Mouse (Mus musculus): ENCODE data around the gene Sik3. TPM values are rescaled to one million over a fixed set of nuclear protein-coding genes. Genes with fewer than 3 reads are reported as not detected.

The Sik3 gene
- polyA plus RNA-seq, 2 experiments, result 13.7 to 23.9 TPM

- WGBS, result 90% methylated on average over 6 of the region's 6 CpGs
- no peak for DNase-seq (ENCODE audit: low spot score)
Observed at GRCm38 (mm10) chr9:46192642-46193041, 180.0 kb downstream of the Sik3 start.

GRCm38 (mm10) chr9:46194809-46195208 lies 182.2 kb downstream of the Sik3 start:
- Histone ChIP-seq H3K27me3 (ENCODE audit: control insufficient read depth, insufficient read depth, low read length) (no peaks in the 10 kb centered on the region), H3K9me3 (ENCODE audit: control insufficient read depth, low read length) (no peaks in the 10 kb centered on the region), H3K27ac (replicated peaks; ENCODE audit: low read depth, low read length) (no peak overlapping the region), H3K9ac (ENCODE audit: low read depth, low read length, severe bottlenecking) (no peak overlapping the region), H3K4me3 (replicated peaks; ENCODE audit: low read length) (no peak overlapping the region), H3K36me3 (ENCODE audit: control insufficient read depth, insufficient read depth, low read length) (peaks cover 51% of the 10 kb centered on the region), H3K4me2 (replicated peaks; ENCODE audit: low read depth, low read length, severe bottlenecking) (no peak overlapping the region), H3K4me1 (ENCODE audit: control insufficient read depth, insufficient read depth, low read length) (no peaks in the 10 kb centered on the region)
- DNase-seq (ENCODE audit: low spot score), result no peak
- ATAC-seq (ENCODE audit: low FRiP score, low read depth), result no peak
- 81% methylated on average over 9 of the region's 9 CpGs for whole genome bisulfite sequencing
- TF ChIP-seq POLR2A (IDR thresholded peaks at IDR 0.05; ENCODE audit: borderline replicate concordance, extremely low read depth, insufficient read depth, insufficient read length), result no peak

More at GRCm38 (mm10) chr9:46192642-46193041, 180.0 kb downstream of the Sik3 start:
- no peak for TF ChIP-seq POLR2A (IDR thresholded peaks at IDR 0.05; ENCODE audit: borderline replicate concordance, extremely low read depth, insufficient read depth, insufficient read length)
- no peak for ATAC-seq (ENCODE audit: low FRiP score, low read depth)
- H3K27me3 ChIP-seq (ENCODE audit: control insufficient read depth, insufficient read depth, low read length), result no peaks in the 10 kb centered on the region
- H3K36me3 ChIP-seq (ENCODE audit: control insufficient read depth, insufficient read depth, low read length), result peaks cover 31% of the 10 kb centered on the region
- no peak overlapping the region for H3K4me2 ChIP-seq (replicated peaks; ENCODE audit: low read depth, low read length, severe bottlenecking)
- no peak overlapping the region for H3K9ac ChIP-seq (ENCODE audit: low read depth, low read length, severe bottlenecking)
- no peaks in the 10 kb centered on the region for H3K4me1 ChIP-seq (ENCODE audit: control insufficient read depth, insufficient read depth, low read length)
- H3K4me3 ChIP-seq (replicated peaks; ENCODE audit: low read length), result no peak overlapping the region
- H3K27ac ChIP-seq (replicated peaks; ENCODE audit: low read depth, low read length), result no peak overlapping the region
- H3K9me3 ChIP-seq (ENCODE audit: control insufficient read depth, low read length), result no peaks in the 10 kb centered on the region

DNA sequence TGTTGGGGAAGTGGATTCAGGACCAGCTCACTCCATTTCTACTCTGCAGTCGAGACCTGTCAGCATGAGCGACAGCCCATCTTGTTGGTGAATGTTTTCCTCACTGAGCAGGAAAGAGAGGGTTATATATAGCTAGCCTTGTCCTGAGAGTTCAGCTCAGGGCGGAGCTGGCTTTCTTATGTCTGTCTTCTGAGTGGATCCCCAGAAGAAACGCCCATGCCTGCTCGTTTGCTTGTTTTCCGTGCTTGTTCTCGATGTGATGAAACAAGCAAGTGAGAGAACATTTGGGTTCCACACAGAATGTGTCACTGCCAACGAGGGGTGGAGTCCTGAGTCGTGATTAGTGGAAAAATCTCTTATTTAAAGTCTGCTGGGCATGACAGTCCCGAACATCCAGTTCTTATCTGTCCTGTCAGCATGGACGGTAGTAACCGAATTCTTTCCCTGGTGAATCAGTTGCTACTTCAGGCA lies 184.1 kb downstream of the Sik3 start:
- no peak for TF ChIP-seq POLR2A (IDR thresholded peaks at IDR 0.05; ENCODE audit: borderline replicate concordance, extremely low read depth, insufficient read depth, insufficient read length)
- no peaks in the 10 kb centered on the region for H3K9me3 ChIP-seq (ENCODE audit: control insufficient read depth, low read length)
- 82% methylated on average over 12 of the region's 12 CpGs for WGBS
- no peaks in the 10 kb centered on the region for H3K27me3 ChIP-seq (ENCODE audit: control insufficient read depth, insufficient read depth, low read length)
- H3K4me3 ChIP-seq (replicated peaks; ENCODE audit: low read length), result no peak overlapping the region
- no peaks in the 10 kb centered on the region for H3K4me1 ChIP-seq (ENCODE audit: control insufficient read depth, insufficient read depth, low read length)
- ATAC-seq (ENCODE audit: low FRiP score, low read depth) (no peak), DNase-seq (ENCODE audit: low spot score) (no peak)
- H3K9ac ChIP-seq (ENCODE audit: low read depth, low read length, severe bottlenecking), result no peak overlapping the region
- H3K27ac ChIP-seq (replicated peaks; ENCODE audit: low read depth, low read length), result no peak overlapping the region
- peaks cover 63% of the 10 kb centered on the region for H3K36me3 ChIP-seq (ENCODE audit: control insufficient read depth, insufficient read depth, low read length)
- H3K4me2 ChIP-seq (replicated peaks; ENCODE audit: low read depth, low read length, severe bottlenecking), result no peak overlapping the region

DNA sequence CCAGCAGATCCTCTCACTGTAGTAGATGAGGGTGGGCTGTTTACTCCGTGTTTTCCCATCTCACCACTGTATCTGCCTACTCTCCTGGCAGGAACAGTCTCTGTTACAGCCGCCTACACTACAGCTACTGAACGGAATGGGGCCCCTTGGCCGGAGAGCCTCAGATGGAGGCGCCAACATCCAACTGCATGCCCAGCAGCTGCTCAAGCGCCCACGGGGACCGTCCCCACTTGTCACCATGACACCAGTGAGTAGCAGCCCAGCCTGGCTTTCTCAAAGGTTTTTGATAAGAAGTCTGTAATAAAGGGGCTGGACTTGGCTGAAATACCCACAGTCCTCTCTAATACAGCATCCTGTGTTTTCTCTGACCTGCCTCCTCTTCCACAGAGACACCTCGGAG lies 185.8 kb downstream of the Sik3 start:
- peaks cover 73% of the 10 kb centered on the region for H3K36me3 ChIP-seq (ENCODE audit: control insufficient read depth, insufficient read depth, low read length)
- no peak for TF ChIP-seq POLR2A (IDR thresholded peaks at IDR 0.05; ENCODE audit: borderline replicate concordance, extremely low read depth, insufficient read depth, insufficient read length)
- WGBS, result 88% methylated on average over 9 of the region's 9 CpGs

DNA sequence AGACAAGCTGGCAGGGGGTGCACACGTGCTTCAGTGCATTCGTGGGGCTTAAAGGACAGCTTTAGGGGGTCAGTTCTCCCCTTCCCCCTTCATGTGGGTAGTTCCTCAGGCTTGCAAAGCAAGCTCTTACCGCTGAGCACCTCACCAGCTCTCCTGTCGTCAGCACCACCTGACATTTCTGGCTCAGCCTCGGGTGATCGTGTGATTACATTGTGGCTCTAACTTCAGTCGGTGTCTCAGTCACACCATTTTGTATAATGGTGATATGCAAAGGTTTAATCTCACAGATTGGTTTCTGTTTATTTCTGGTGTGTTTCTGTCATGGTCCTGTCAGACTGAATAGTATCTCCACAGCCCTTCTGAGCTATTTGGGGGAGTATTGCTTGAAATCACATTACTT lies 186.3 kb downstream of the Sik3 start:
- TF ChIP-seq POLR2A (IDR thresholded peaks at IDR 0.05; ENCODE audit: borderline replicate concordance, extremely low read depth, insufficient read depth, insufficient read length), result no peak
- Histone ChIP-seq H3K27ac (replicated peaks; ENCODE audit: low read depth, low read length) (no peak overlapping the region), H3K36me3 (ENCODE audit: control insufficient read depth, insufficient read depth, low read length) (peaks cover 77% of the 10 kb centered on the region), H3K9me3 (ENCODE audit: control insufficient read depth, low read length) (no peaks in the 10 kb centered on the region), H3K4me1 (ENCODE audit: control insufficient read depth, insufficient read depth, low read length) (no peaks in the 10 kb centered on the region), H3K9ac (ENCODE audit: low read depth, low read length, severe bottlenecking) (no peak overlapping the region), H3K4me2 (replicated peaks; ENCODE audit: low read depth, low read length, severe bottlenecking) (no peak overlapping the region), H3K27me3 (ENCODE audit: control insufficient read depth, insufficient read depth, low read length) (no peaks in the 10 kb centered on the region), H3K4me3 (replicated peaks; ENCODE audit: low read length) (no peak overlapping the region)
- 83% methylated on average over 7 of the region's 7 CpGs for WGBS
- ATAC-seq (ENCODE audit: low FRiP score, low read depth), result no peak
- DNase-seq (ENCODE audit: low spot score), result no peak

More for the DNA sequence above, 185.8 kb downstream of the Sik3 start:
- Histone ChIP-seq H3K27me3 (ENCODE audit: control insufficient read depth, insufficient read depth, low read length) (no peaks in the 10 kb centered on the region), H3K4me2 (replicated peaks; ENCODE audit: low read depth, low read length, severe bottlenecking) (no peak overlapping the region), H3K4me3 (replicated peaks; ENCODE audit: low read length) (no peak overlapping the region), H3K4me1 (ENCODE audit: control insufficient read depth, insufficient read depth, low read length) (no peaks in the 10 kb centered on the region), H3K9me3 (ENCODE audit: control insufficient read depth, low read length) (no peaks in the 10 kb centered on the region), H3K9ac (ENCODE audit: low read depth, low read length, severe bottlenecking) (no peak overlapping the region), H3K27ac (replicated peaks; ENCODE audit: low read depth, low read length) (no peak overlapping the region)
- ATAC-seq (ENCODE audit: low FRiP score, low read depth) (no peak), DNase-seq (ENCODE audit: low spot score) (no peak)

- DNase-seq (ENCODE audit: low spot score), result no peak
- WGBS, result 89% methylated on average over 2 of the region's 2 CpGs
- peaks cover 82% of the 10 kb centered on the region for H3K36me3 ChIP-seq (ENCODE audit: control insufficient read depth, insufficient read depth, low read length)
Observed at GRCm38 (mm10) chr9:46199609-46200008, 187.0 kb downstream of the Sik3 start.

More at GRCm38 (mm10) chr9:46199609-46200008, 187.0 kb downstream of the Sik3 start:
- Histone ChIP-seq H3K4me1 (ENCODE audit: control insufficient read depth, insufficient read depth, low read length) (no peaks in the 10 kb centered on the region), H3K4me3 (replicated peaks; ENCODE audit: low read length) (no peak overlapping the region), H3K27ac (replicated peaks; ENCODE audit: low read depth, low read length) (no peak overlapping the region), H3K27me3 (ENCODE audit: control insufficient read depth, insufficient read depth, low read length) (no peaks in the 10 kb centered on the region), H3K4me2 (replicated peaks; ENCODE audit: low read depth, low read length, severe bottlenecking) (no peak overlapping the region), H3K9ac (ENCODE audit: low read depth, low read length, severe bottlenecking) (no peak overlapping the region), H3K9me3 (ENCODE audit: control insufficient read depth, low read length) (no peaks in the 10 kb centered on the region)
- no peak for ATAC-seq (ENCODE audit: low FRiP score, low read depth)
- no peak for TF ChIP-seq POLR2A (IDR thresholded peaks at IDR 0.05; ENCODE audit: borderline replicate concordance, extremely low read depth, insufficient read depth, insufficient read length)
